Mouse (Mus musculus) megakaryocyte progenitor cell, adult 5-6 weeks (primary cell): ENCODE results near the gene Lgr4. TPM values are rescaled to one million over a fixed set of nuclear protein-coding genes. Genes with fewer than 3 reads are reported as not detected.
A peak's percentile ranks its signal among the peaks of the same experiment; 100 is the strongest.

Source experiments
- ATAC-seq: replicated peaks from 2 replicates; pipeline ENCODE4 v1.8.0; 2016; ENCODE audit warnings: mild to moderate bottlenecking, moderate TSS enrichment, inconsistent platforms; ENCODE audit not compliant: poor library complexity
- total RNA-seq, 2 experiments: library from RNA; stranded (forward) in 1 of 2; stranded (reverse) in 1 of 2; fragments of 157-497, 149-512 nt in 1 of 2; fragments of 200-1000 nt in 1 of 2; gene quantifications; 2 replicates each; pipeline versions ENCODE4 v1.2.3 to v1.2.4; 2015 to 2017

The Lgr4 gene
- total RNA-seq, 2 experiments from 2014 or later = 2.6 to 4.0 TPM

GRCm38 (mm10) chr2:109921298-109922035 lies 4.0 kb downstream of the Lgr4 start:
- no peak for ATAC-seq

- ATAC-seq = no peak
These were observed 4.9 kb downstream of the Lgr4 start for GRCm38 (mm10) chr2:109922306-109922705.

DNA sequence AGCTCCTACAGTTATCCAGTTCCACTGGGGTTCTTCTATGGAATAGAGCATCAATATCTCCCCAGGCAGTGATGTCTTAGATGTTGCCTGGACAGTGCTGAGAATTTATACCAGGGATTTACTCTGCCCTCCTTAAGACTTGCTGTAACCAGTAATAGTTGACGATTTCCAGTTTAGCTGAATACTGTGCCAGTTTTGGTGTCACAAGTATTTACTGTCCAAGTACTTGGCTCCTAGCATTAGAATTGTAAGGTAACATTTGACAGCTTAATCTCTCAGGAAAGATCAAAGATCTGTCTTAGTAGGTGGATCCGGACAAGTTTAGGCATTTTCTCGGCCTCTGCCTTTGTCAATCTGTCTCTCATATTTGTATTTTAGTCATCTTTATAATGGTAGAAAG lies 5.6 kb downstream of the Lgr4 start:
- no peak for ATAC-seq

GRCm38 (mm10) chr2:109923945-109924344 lies 6.5 kb downstream of the Lgr4 start:
- ATAC-seq = no peak

DNA sequence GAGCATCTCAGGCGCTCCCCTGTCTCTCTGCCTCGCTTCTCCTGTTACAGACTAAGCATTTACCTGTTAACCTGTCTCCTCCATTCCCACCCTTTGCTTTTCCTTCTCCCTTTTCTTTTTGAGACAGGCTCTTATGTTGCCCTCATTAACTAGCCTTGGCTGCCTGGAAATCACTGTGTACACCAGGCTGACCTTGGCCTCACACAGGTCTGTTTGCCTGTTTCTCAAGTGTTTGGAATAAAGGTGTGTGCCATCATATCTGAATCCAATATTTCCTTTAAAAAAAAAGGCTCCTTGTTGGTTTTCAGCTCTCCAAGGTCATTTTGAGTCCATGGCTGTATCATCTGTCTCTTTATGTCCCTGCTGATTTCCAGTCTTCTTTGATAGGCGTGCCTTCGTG lies 9.5 kb downstream of the Lgr4 start:
- no peak for ATAC-seq

DNA sequence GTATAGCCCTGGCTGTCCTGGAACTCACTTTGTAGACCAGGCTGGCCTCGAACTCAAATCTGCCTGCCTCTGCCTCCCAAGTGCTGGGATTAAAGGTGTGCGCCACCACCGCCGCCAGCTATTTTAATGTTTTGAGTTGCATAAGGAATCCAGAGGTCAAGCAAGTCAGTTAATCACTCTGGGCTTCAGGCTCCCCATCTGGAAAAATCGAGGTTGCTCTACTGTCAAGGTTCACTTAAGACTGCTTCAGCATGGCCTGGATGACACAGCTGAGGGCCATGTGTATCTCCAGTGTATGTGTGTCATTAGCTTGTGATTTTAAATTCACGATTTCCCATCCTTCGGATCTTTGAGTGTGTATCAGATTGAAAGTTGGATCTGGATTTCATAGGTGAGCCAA lies 10.0 kb downstream of the Lgr4 start:
- no peak for ATAC-seq

DNA sequence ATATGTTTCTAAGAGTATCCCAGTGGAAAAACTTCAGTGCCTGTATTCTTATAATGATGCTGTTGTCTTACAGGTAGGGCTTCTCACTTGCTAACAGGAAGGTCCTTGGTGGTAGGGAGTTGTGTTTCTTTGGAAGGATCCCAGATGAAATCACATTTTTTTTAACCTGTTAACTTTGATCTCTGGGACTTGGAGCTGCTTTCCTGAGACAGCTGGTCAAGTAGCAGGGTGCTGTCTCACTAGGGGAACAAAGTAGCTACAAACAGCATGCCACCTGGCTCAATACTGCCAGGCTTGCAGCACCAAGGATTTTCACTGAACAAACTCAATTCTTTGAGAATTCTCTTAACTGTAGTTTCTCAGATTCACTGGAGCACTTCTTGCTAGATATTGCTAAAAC lies 10.4 kb downstream of the Lgr4 start:
- ATAC-seq = no peak

DNA sequence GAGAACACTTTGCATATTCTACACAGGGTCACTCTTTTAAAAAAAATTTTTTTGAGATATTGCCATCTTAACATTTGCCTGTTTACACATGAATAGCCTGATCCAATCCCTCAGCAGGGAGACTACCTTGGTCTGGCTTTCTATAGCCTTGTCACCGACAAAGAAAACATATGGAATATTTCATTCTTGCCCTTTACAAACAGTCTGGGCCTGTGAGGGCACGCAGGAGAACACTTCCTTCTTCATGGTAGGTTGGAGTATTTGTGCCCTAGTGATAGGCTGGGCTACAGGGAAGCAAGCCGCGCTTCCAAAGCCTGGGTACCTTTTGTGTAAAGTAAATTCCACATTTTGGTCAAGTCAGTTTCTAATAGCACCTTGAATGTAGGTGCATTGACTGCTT lies 11.3 kb downstream of the Lgr4 start:
- no peak for ATAC-seq

GRCm38 (mm10) chr2:109929256-109929655 lies 11.8 kb downstream of the Lgr4 start:
- ATAC-seq = no peak; the same call in 1 of the 2 replicates

DNA sequence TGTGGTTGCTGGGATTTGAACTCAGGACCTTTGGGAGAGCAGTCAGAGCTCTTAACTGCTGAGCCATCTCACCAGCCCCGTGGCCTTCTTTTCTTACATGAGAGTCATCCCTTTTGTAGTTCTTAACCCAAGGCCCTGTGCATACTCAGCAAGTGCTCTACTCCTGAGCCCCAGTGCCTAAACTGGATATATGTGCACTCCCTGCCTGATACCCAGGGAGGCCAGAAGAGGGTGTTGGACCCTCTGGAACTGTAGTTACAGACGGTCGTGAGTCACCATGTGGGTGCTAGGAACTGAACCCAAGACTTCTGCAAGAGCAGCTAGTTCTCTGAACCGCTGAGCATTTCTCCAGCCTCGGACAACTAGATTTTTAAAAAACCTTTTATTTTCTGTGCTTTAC lies 12.9 kb downstream of the Lgr4 start:
- no peak for ATAC-seq

DNA sequence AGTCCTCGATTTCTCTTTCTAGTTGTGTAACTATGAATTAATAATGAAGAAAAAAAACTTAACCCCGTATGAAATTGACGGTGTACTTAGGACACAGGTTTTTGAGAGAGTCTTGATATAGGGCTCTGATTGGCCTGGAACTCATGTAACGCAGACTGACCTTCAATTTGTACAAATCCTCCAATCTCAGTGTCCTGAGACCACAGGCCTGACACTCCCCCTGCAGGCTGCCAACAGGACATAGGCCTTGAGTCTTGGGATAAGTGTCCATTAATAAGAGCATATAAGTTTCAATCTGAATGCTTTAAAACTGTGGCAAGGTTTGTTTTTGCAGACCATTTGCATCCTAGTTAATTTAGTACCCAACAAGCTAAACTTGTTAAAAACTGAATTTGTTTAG lies 13.3 kb downstream of the Lgr4 start:
- ATAC-seq = no peak

DNA sequence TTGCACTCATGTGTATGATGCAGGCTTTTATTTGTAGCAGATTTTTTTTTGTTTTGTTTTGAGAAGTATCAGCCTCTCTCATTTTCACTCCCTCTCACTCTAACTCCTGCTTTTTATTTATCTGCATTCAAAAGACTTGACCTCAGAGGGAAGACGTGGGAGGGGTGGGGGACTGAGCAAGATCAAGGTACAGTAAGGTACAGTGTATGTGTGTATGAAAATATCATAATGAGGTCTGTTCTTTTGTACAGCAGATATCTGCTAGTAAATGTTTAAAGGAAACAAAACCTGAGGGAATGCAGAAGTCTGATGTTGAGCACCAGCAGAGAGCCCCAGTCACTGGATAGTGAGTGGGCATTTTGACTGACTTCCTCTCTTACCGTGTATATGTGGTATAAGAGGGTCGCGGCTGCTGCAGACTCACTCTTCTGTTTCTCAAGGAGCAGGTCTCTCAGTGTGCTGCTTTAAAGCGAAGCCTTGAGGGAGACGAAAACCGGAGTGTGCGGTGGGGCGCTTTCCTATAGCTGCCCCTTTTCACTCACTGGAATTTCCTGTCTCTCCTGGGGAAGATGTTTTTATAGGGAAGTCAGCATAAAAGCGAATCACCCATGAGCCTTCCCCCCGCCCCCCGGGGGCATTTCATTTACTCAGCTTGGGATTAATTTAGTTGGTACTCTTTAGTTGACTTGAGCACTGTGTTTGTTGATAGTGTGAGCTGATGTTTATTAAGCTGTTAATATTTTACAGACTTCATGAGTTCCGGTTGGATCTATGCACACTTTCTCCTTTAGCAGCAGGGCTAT lies 14.7 kb downstream of the Lgr4 start:
- peak; percentile 84 for ATAC-seq

GRCm38 (mm10) chr2:109933151-109933550 lies 15.7 kb downstream of the Lgr4 start:
- ATAC-seq = no peak

DNA sequence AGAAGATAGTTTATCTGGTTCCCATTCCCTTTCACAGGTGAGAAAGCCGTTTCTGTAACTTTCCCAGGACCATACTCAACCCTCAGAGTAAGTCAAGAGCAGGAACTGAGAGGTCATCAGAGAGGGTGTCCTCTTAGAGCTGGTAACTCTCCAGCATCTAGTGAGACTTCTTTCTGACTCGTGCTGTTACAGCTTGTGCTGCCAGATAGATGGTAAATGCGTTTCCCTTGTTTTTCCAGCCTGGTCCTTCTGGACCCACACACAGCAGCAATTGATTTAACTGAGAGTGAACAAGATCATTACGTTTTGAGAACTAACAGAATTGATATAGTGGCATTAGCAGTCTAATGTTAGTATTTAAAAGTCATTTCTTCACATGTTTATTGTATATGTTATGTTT lies 16.6 kb downstream of the Lgr4 start:
- ATAC-seq = no peak

- no peak for ATAC-seq
These were observed 17.7 kb downstream of the Lgr4 start for GRCm38 (mm10) chr2:109935194-109935593.

DNA sequence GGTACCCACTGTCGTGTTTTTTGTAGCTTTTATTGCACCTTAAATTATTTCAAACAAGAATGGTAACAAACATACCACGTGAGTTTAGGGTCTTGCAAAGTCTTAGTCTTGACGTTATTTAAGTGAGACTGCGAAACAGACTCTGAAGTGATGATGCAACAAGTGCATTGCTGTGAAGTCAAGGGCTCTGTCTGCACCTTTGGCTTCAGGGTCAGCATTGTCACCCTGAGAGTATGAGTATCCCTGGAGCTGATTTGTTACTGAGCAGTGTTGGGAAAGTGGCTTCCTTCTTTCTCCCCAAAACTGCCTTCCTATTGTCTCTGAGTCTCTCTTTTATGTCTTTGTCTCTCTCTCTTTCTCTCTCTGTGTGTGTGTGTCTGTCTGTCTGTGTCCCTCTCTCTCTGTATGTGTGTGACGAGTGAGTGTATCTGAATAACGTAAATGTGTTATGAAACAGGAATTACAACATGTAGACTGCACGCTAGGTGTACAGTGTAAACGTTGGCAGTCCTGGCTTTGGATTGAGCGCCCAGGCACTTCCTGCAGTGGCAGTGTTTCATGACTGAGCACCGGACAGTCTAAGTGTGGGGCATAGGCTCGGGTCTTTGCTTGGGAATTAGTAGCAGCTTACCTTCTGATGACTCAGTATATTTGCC lies 18.4 kb downstream of the Lgr4 start:
- peak; percentile 38 for ATAC-seq

DNA sequence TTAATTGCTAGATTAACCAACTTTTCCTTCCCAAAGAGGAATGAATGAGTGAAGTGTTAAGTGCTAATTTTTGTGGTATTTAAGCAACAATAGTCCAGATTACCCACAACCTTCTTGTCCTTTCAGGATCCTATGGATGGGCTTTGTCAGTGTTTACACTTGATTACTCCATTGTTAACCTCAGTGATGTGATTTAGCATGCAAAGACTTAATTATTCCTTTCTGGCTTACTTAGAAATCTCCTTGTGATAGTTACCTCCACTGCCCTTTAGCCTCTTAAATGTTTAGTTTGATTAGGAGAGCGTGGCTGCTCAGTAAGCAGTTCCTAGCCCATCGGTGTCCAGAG lies 18.9 kb downstream of the Lgr4 start:
- ATAC-seq = no peak

- ATAC-seq = no peak
These were observed 24.6 kb downstream of the Lgr4 start for GRCm38 (mm10) chr2:109941973-109942444.

- ATAC-seq = no peak
These were observed 25.5 kb downstream of the Lgr4 start for GRCm38 (mm10) chr2:109942810-109943570.

- no peak for ATAC-seq
These were observed 27.5 kb downstream of the Lgr4 start for GRCm38 (mm10) chr2:109944995-109945394.

DNA sequence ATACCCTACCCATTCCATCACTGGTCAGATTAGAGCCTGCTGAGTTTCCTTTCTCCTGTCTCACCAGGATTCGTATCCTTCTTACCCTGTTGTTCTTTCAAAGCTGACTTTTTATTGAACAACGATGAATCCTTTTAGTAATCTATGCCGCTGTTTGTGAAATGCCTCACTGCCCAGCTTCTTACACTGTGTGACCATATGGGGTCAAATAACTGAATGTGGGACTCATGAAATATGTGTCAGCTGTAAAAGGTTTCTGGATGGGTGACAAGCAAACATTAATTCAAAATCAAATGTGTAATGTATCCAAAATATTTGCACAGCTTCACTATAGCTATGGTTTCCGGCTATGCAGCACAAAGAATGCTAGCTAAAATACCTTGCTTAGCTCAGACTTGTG lies 28.1 kb downstream of the Lgr4 start:
- ATAC-seq = no peak
